Mouse (Mus musculus): ENCODE results near the gene Kng2.
"Not testable (repeated sequence)": the region's sequence is repeated elsewhere in the genome, so short reads cannot be mapped to it uniquely, and the experiment has no call there.

Gene Kng2

DNA sequence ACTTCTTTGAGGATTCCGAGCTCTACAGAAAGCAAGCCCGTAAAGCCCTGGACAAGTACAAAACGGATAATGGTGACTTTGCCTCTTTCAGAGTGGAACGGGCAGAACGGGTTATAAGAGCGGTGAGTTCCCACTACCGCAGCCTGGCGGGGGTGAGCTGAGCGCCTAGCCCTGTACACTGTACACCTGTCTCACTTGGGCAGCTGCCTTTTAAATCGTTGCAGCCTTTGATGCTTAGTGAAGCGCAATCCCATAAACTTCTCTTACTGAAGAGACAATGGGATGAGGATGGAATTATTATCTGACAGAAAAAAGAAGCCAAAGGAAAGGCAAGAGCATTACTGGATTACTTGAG lies 73.2 kb downstream of the Kng2 start:
- no peak for DNase-seq (ENCODE audit: low spot score in 2 of 2)

DNA sequence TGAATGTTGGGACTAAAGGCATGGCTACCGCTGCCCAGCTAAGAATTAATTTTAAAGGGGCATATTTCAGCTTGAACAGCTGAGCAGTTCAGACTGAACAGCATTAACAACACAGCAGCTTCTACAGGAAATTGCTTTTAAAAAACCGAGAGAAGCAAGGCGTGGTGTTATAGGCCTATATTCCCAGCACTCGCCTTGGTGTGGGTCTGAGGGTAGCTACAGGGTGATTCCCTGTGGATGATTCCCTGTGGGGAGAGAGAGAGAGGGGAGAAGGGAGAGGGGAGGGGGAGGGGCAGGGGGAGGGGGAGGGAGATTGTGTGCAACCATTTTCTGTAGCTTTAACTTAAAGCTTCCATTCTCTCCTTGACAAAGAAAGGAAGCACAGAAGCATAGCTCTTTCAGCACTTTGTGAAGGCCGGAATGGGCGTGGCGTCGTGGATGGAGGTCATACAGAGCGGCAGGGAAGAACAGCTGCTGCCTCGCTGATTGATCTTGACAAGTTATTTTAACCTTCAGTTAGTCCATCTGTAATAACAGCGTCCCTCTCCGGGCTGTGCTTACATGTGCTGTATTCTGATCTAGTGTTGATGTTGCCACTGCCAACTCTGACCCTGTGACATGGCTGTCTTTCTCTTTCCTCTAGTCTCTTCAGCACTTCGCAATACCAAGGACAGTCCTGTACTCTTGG lies 73.7 kb downstream of the Kng2 start:
- no peak for DNase-seq (ENCODE audit: low spot score in 2 of 2)

DNA sequence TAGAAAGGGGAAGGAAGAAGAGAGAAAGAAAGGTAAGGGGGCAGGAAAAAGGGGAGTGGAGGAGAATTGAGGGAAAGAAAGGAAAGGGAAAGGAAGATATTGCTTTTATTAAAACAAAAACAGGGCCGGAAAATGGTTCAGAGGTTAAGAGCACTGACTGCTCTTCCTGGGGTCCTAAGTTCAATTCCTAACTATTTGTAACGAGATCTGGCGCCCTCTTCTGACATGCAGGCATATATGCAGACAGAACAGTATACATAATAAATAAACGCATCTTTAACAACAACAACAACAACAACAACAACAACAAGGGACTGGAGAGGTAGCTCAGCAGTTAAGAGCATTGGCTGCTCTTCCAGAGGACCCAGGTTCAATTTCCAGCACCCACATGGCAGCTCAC lies 76.2 kb downstream of the Kng2 start:
- DNase-seq (ENCODE audit: low spot score in 2 of 2) = no peak

DNA sequence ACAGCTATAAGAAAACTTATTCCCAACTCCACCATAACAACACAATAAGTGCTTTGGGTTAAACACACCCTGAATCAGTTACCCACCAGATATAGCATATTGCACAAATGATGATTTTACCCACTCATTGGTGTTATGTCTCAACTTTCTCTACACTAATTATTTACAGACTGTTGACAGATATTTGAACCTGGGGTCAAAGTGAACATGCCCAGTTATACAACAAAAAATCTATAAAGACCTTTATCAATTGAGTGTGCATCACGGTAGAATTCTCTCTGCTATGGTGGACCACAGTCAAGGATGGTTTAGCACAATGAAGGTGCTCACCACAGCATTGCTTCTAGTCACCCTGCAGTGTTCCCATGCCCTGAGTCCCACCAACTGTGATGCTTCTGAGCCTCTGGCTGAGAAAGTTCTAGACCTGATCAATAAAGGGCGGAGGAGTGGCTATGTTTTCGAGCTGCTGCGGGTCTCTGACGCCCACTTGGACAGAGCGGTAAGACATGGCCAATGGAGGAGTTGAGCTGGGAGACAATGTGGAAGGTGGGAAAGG lies 78.4 kb downstream of the Kng2 start, which contains the start of gene Hrg:
Gene Hrg (plus strand): TSS at position 233 of the 556 bp plus-strand sequence.
- DNase-seq (ENCODE audit: low spot score in 2 of 2) = no peak

DNA sequence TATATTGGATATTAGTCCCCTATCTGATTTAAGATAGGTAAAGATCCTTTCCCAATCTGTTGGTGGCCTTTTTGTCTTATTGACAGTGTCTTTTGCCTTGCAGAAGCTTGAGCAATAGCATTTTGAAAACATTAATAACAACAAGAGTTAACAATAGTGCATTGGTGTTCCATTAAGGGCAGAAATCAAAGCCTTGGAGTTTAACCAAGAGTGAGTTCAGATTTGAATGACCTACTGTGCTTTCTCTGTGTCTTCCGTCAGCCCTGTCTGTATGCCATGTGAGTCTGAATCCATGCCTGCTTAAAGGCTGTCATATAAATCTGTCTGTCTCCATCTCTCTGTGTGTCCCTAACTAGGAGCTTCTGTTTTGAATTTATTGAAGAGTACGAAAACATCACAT lies 81.9 kb downstream of the Kng2 start:
- DNase-seq (ENCODE audit: low spot score in 2 of 2) = no peak

DNA sequence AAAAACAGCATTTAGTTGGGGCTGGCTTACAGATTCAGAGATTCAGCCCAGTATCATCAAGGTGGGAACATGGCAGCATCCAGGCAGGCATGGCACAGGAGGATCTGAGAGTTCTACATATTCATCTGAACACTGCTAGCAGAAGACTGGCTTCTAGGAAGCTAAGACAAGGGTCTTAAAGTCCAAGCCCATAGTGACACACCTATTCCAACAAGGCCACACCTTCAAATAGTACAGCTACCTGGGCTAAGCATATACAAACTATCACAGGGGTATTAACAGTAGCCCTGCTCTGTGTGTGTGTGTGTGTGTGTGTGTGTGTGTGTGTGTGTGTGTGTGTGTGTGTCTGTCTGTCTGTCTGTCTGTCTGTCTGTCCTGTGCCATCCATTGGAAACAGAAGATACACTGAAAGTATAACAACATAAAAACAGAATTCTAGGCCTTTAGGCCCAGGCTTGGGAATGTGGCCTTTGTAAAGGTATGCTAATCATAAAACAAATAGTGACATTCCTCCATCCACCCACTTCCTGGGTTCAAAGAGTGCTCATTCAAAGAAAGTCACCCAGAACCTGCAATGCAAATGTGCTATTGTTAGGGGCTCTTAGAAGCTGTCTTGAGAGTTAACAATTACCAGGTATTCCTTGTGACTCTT lies 87.3 kb downstream of the Kng2 start:
- DNase-seq (ENCODE audit: low spot score in 2 of 2) = not testable (repeated sequence)

DNA sequence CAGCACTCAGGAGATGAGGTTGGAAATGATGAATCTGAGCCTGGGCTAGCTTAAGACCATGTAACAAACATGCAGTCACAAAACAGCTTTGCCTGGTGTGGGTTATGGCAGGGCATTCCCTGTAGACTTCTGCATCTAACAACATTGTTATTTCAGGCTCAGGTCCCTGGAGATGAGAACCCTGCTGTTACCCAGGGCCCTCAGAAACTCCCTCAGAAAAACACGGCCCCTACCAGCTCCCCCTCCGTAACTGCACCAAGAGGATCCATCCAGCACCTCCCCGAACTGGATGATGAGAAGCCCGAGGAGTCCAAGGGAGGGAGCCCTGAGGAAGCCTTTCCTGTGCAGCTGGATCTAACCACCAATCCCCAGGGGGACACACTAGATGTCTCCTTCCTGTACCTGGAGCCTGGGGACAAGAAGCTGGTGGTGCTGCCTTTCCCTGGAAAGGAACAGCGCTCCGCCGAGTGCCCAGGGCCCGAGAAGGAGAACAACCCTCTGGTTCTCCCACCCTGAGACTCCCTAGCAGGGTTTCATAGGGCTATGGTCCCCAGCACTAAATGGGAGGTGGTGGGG lies 90.1 kb downstream of the Kng2 start:
- no peak for DNase-seq (ENCODE audit: low spot score in 2 of 2)

DNA sequence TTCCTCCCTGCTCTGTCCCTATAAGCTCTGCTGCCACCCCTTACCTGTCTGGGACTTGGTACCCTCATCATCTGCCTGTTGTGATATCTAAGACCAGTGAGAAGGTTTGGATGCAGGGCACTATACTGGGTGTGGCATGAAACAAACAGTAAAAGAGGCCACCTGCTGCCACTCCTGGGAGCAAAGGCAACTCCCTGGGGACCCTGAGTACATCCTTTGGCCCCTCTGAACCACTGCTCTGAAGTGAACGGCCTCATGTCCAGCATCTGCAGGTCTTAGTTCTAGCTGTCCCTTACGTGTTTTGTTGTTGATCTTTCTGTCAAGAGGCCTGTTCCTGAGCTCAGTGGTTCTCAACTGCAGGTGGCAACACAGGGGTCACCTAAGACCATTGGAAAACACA lies 90.7 kb downstream of the Kng2 start:
- DNase-seq (ENCODE audit: low spot score in 2 of 2) = no peak

DNA sequence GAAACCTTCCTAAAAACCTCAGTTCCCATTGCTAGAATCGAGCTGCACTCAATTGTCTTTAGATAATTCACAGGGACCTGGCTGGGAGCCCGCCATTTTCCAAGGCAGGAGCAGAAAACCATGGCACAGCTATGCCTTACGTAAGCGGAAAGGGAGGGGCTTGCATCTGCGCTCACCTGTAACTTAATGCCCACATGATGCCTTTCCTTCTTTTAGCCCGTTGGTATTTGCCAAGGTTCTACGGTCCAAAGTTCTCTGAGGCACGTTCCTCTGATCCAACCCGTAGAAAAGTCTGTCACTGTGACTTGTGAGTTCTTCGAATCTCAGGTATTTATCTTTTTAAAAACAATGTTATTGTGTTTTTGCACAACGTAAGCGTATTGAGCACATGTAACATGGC lies 91.7 kb downstream of the Kng2 start:
- DNase-seq (ENCODE audit: low spot score in 2 of 2) = no peak
